Mouse (Mus musculus): ENCODE data around the gene Fbxl7.
"Not testable (repeated sequence)": the region's sequence is repeated elsewhere in the genome, so short reads cannot be mapped to it uniquely, and the experiment has no call there.

Fbxl7 gene

GRCm38 (mm10) chr15:26812856-26813255, 82.5 kb downstream of the Fbxl7 start:
- DNase-seq (ENCODE audit: extremely low read depth, low read depth, low spot score): no peak

DNA sequence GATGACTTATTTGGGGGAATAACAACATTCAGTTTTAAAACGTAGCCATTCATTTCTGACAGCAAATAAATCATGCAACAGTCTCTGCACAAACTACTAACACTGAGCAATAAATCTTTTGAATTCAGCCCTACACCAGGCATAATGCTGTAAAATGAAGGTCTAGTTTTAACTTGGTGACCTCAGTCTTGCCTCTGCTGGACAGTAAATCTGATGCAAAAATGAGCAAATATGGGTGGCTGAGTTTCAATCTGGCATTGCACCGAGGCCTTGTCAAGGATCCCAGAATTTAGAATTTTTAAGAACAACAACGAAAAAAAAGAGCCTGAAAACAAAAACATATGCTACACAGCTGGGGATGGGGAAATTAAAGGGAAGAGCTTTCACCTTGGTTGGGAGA, 85.8 kb downstream of the Fbxl7 start:
- DNase-seq (ENCODE audit: extremely low read depth, low read depth, low spot score): no peak

DNA sequence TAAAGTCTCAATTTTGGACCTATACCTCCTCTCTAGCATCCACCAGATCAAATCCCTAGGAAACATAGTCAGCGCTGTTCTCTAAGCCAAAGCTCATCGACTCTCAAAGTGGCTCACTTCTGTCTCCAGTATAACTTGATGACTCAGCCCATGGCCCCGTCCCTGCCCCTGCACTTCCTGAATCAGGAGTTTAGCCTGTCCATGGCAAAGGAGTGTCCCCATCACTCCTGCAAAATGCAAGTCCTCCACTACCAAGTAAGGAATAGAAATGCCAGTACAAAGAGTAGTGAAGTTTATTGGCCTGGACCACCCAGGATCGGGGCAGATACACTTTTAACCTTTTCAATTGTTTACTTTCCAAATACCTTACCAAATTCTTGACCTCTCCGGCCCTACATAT, 91.3 kb downstream of the Fbxl7 start:
- no peak for DNase-seq (ENCODE audit: extremely low read depth, low read depth, low spot score)

DNA sequence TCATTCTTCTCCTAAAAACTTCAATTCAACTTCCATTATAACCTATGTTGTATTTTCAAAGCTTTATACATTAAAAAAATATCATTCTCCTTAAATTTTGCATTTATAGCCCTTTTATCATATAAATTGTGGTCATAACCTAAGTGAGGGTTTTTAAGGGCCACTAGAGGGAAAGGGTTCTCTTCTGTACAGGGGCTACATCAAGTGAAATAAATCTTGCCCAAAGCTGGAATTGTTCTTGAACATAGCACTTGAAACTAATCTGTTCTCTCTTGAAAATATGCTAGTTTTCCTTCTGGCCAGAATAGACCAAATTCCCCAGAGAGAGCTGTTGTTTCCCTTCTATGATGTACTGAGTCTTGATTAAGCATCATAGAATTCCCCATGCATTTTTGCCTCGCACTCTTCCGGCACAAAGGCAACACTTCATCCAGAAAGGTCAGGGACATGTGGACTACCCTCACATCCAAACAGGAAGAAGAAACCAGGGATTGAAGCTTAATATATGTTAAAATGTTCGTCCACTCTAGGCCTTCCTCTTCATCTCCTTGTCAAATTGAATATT, 95.8 kb downstream of the Fbxl7 start:
- DNase-seq (ENCODE audit: extremely low read depth, low read depth, low spot score): no peak

- no peak for DNase-seq (ENCODE audit: extremely low read depth, low read depth, low spot score)
These were observed 99.4 kb downstream of the Fbxl7 start for GRCm38 (mm10) chr15:26795937-26796336.

GRCm38 (mm10) chr15:26795518-26795917, 99.9 kb downstream of the Fbxl7 start:
- no peak for DNase-seq (ENCODE audit: extremely low read depth, low read depth, low spot score)

- no peak for DNase-seq (ENCODE audit: extremely low read depth, low read depth, low spot score)
These were observed 108.2 kb downstream of the Fbxl7 start for GRCm38 (mm10) chr15:26787148-26787547.

GRCm38 (mm10) chr15:26780557-26780956, 114.8 kb downstream of the Fbxl7 start:
- no peak for DNase-seq (ENCODE audit: extremely low read depth, low read depth, low spot score)

DNA sequence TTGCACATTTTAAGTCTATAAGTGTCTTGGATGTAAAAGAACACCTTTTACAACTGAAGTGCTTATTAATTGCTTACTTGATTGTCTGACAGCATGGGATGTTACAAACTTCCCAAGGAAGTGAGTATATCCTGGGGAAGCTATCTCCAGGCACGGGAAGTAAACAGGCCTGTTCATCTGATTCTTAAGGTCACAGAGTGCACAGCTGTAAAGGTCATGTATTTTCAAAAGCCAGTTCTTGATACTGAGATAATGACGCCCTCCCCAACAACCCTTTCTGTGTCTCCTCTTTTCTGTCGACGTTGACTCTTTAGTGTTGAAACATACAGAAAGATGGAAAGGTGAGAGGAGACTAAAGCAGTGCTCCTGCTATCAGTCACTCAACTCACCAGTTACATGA, 116.3 kb downstream of the Fbxl7 start:
- DNase-seq (ENCODE audit: extremely low read depth, low read depth, low spot score): no peak

DNA sequence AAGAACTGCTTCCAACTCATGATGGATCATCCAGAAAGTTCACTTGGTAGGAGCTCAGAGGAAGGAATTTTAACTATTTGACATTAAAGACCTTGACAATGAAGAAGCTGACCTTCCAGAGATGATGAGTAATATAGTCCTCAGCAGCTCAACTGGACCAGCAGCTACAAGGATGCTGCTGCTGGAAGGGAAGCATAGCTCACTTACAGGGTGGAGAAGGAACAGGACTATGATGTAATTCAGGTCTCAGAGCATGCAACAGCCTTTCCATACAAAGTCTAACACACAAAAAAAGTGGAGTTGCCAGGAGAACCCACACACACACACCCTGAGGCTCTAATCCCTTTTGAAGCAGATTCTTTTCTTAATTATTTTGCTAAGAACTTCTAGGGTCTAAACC, 119.7 kb downstream of the Fbxl7 start:
- DNase-seq (ENCODE audit: extremely low read depth, low read depth, low spot score): no peak

DNA sequence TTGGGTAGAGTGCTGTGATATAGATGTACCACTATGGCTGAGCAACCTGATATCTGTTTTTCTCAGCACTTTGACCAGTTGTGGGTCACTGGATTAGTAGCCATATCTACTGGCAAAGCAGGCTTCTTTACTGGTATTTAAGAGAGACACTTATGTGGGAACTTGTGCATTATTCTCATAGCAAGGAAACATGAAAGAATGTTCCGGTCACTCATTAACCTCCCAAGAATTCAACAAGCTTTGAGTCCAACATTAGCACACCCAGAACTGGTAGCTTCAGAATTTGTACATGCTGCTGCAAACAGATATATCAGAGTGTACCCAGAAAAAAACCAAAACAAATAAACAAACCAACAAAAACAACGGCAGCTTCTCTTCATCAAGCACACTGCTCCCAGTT, 120.5 kb downstream of the Fbxl7 start:
- DNase-seq (ENCODE audit: extremely low read depth, low read depth, low spot score): no peak

GRCm38 (mm10) chr15:26761651-26762050, 133.7 kb downstream of the Fbxl7 start:
- DNase-seq (ENCODE audit: extremely low read depth, low read depth, low spot score): no peak

DNA sequence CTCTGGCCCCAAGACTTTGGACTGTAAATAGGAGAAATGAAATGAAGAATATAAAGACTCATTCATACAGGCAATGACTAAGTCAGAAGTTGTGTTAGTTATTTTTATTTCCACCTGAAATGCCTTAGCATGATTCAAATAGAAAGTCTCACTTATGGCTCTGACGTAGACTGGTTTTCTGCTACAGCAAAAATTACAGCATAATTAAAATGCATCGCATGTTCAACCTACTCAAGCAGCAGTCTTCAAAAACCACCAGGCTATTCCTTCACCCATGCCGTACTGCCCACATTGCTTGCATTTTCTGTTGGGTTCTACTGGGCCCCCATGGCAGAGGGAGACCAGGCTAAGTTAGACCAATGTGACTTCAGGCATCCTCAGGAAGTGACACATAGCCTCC, 146.9 kb downstream of the Fbxl7 start:
- DNase-seq (ENCODE audit: extremely low read depth, low read depth, low spot score): no peak

DNA sequence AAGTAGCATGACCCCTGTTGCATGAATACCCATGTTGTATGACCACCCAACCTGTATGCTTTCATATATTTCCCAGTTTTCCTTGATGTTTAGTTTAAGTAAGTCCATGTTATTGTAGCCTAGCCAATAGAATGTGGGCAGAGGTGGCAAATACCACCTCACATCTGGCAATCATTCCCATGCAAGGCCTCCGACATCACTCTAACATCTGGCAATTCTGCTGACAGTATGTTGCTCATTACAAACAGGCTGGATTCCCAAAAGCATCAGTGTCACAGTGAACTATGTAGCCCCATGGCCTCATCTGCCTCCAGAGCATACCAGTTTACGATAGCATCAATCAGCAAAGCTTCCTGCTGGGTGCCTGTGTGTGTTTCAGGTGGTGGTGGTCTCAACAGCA, 163.0 kb downstream of the Fbxl7 start:
- DNase-seq (ENCODE audit: extremely low read depth, low read depth, low spot score): no peak

GRCm38 (mm10) chr15:26730760-26731159, 164.6 kb downstream of the Fbxl7 start:
- no peak for DNase-seq (ENCODE audit: extremely low read depth, low read depth, low spot score)

- DNase-seq (ENCODE audit: extremely low read depth, low read depth, low spot score): not testable (repeated sequence)
These were observed 166.0 kb downstream of the Fbxl7 start for GRCm38 (mm10) chr15:26729341-26729740.

DNA sequence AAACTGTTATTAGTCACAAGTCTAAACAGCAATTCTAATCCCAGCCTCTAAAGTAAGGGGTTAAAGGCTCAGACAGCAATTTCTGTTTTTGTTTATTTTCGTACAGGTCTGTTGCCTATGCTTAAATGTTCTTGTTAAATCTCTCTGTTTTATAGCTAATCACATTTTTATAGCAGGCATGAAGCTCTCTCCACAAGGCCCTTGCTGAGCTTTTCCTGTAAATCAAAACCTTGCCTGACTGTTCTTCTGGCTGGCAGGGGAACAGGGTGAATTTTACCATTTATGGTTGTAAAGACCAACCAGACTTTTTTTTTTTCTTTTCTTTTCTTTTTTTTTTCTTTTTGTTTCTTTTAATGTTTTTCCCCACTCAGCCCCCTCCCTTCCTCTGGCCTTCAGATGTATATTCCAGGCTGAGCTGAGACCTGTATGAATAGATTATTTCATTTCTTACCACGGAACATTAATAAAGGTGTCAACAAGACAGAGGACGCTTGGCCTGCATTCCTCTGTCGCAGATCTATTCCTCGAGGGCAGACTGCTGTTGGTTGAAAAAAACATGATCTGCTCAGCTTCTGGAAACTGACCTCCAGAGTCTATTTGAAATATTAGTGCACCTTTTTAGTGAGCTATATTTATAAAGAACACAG, 176.9 kb downstream of the Fbxl7 start:
- DNase-seq (ENCODE audit: extremely low read depth, low read depth, low spot score): no peak

GRCm38 (mm10) chr15:26717952-26718351, 177.4 kb downstream of the Fbxl7 start:
- no peak for DNase-seq (ENCODE audit: extremely low read depth, low read depth, low spot score)

GRCm38 (mm10) chr15:26716181-26716580, 179.2 kb downstream of the Fbxl7 start:
- no peak for DNase-seq (ENCODE audit: extremely low read depth, low read depth, low spot score)

GRCm38 (mm10) chr15:26715635-26716034, 179.7 kb downstream of the Fbxl7 start:
- DNase-seq (ENCODE audit: extremely low read depth, low read depth, low spot score): no peak

- no peak for DNase-seq (ENCODE audit: extremely low read depth, low read depth, low spot score)
These were observed 183.1 kb downstream of the Fbxl7 start for GRCm38 (mm10) chr15:26712271-26712670.

GRCm38 (mm10) chr15:26704966-26705365, 190.4 kb downstream of the Fbxl7 start:
- no peak for DNase-seq (ENCODE audit: extremely low read depth, low read depth, low spot score)
